Mouse (Mus musculus) thymus, postnatal 14 days (tissue): ENCODE data around the gene Mre11a.

Experiments
- DNase-seq: peaks from one replicate; pipeline ENCODE4 v3.0.0; 2021

Gene Mre11a

GRCm38 (mm10) chr9:14824840-14825239, 40.4 kb downstream of the Mre11a start:
- peak; percentile 15 for DNase-seq

- DNase-seq: no peak
Measured at GRCm38 (mm10) chr9:14827875-14828274, 43.4 kb downstream of the Mre11a start.

GRCm38 (mm10) chr9:14832046-14832445, 47.6 kb downstream of the Mre11a start:
- DNase-seq: no peak

- DNase-seq: no peak
Measured at GRCm38 (mm10) chr9:14835335-14836075, 51.1 kb downstream of the Mre11a start.

GRCm38 (mm10) chr9:14839527-14839926, 55.1 kb downstream of the Mre11a start:
- DNase-seq: no peak

GRCm38 (mm10) chr9:14839970-14840369, 55.5 kb downstream of the Mre11a start:
- no peak for DNase-seq

- DNase-seq: no peak
Measured at GRCm38 (mm10) chr9:14841878-14842761, 57.7 kb downstream of the Mre11a start.

GRCm38 (mm10) chr9:14843311-14843857, 58.9 kb downstream of the Mre11a start:
- no peak for DNase-seq

- no peak for DNase-seq
Measured at GRCm38 (mm10) chr9:14843901-14844300, 59.4 kb downstream of the Mre11a start.

GRCm38 (mm10) chr9:14846428-14846827, 62.0 kb downstream of the Mre11a start:
- DNase-seq: peak; percentile 43

GRCm38 (mm10) chr9:14848267-14848935, 63.9 kb downstream of the Mre11a start:
- DNase-seq: no peak

GRCm38 (mm10) chr9:14854585-14854984, 70.1 kb downstream of the Mre11a start:
- DNase-seq: peak; percentile 40

- no peak for DNase-seq
Measured at GRCm38 (mm10) chr9:14856922-14857654, 72.6 kb downstream of the Mre11a start.

- DNase-seq: no peak
Measured at GRCm38 (mm10) chr9:14858170-14858706, 73.8 kb downstream of the Mre11a start.

GRCm38 (mm10) chr9:14858782-14859181, 74.3 kb downstream of the Mre11a start:
- no peak for DNase-seq

- DNase-seq: peak; percentile 77
Measured at GRCm38 (mm10) chr9:14859868-14860639, 75.6 kb downstream of the Mre11a start, which contains the start of gene Gpr83. Gpr83 (plus strand) TSS chr9:14860210.

GRCm38 (mm10) chr9:14863126-14863525, 78.7 kb downstream of the Mre11a start:
- no peak for DNase-seq

GRCm38 (mm10) chr9:14864726-14865125, 80.3 kb downstream of the Mre11a start:
- no peak for DNase-seq

- peak; percentile 84 for DNase-seq
Measured at GRCm38 (mm10) chr9:14866957-14867356, 82.5 kb downstream of the Mre11a start.

GRCm38 (mm10) chr9:14868326-14868725, 83.9 kb downstream of the Mre11a start:
- no peak for DNase-seq

- DNase-seq: no peak
Measured at GRCm38 (mm10) chr9:14870377-14870776, 85.9 kb downstream of the Mre11a start.
